Mouse (Mus musculus) midbrain, embryonic 10.5 days (tissue): ENCODE results near the gene Macf1. TPM values are rescaled to one million over a fixed set of nuclear protein-coding genes. Genes with fewer than 3 reads are reported as not detected.

ENCODE experiments used
- DNase-seq: peaks from one replicate; pipeline ENCODE4 v3.0.0-alpha.2; 2017; ENCODE audit warnings: low spot score
- H3K27ac ChIP-seq: fragments of 300-500 bp; sonication (generic); replicated peaks from 2 replicates; pipeline ENCODE4 v1.5.1; 2016; ENCODE audit warnings: mild to moderate bottlenecking
- H3K27me3 ChIP-seq: fragments of 300-500 bp; sonication (generic); 2 replicates; pipeline ENCODE4 v1.6.1; 2016; ENCODE audit warnings: low read depth, mild to moderate bottlenecking; ENCODE audit not compliant: poor library complexity, severe bottlenecking
- H3K36me3 ChIP-seq: fragments of 300-500 bp; sonication (generic); 2 replicates; pipeline ENCODE4 v1.6.1; 2016; ENCODE audit warnings: mild to moderate bottlenecking, moderate library complexity
- H3K4me1 ChIP-seq: fragments of 300-500 bp; sonication (generic); 2 replicates; pipeline ENCODE4 v1.6.1; 2016
- H3K4me3 ChIP-seq: fragments of 300-500 bp; sonication (generic); 2 replicates; pipeline ENCODE4 v1.5.1; 2016; ENCODE audit warnings: mild to moderate bottlenecking, moderate library complexity
- H3K9me3 ChIP-seq: fragments of 300-500 bp; sonication (generic); replicated peaks from 2 replicates; pipeline ENCODE4 v1.6.1; 2016; ENCODE audit warnings: mild to moderate bottlenecking
- WGBS: fragments of 180-500 bp; shearing (Covaris S2); methylation state at CpG from one replicate; pipeline ENCODE4 v1.1.7; 2016; 5-methylcytosine and 5-hydroxymethylcytosine counted together
- polyA plus RNA-seq: library from polyadenylated mRNA; unstranded; fragments of >200 nt; fragmentation: Nextera tagmentation; extraction: Ambion mirVana; gene quantifications from 2 replicates; pipeline ENCODE4 v1.2.1, GENCODE M21; 2016

Macf1 gene
- polyA plus RNA-seq, 1 experiment from 2014 or later = 39.2 TPM

- 0% methylated on average over 67 of the region's 69 CpGs for WGBS
- H3K36me3 ChIP-seq = peaks cover 29% of the 10 kb centered on the region
- peak overlapping the region; percentile 97 for H3K27ac ChIP-seq
- H3K9me3 ChIP-seq = no peaks in the 10 kb centered on the region
- peaks cover 52% of the 10 kb centered on the region for H3K4me1 ChIP-seq
- no peaks in the 10 kb centered on the region for H3K27me3 ChIP-seq
- DNase-seq = peak; percentile 96
- peak overlapping the region; percentile 66 for H3K4me3 ChIP-seq
These were observed 272.2 kb downstream of the Macf1 start for GRCm38 (mm10) chr4:123411732-123412527.

- Histone ChIP-seq H3K4me1 (peaks cover 60% of the 10 kb centered on the region), H3K27ac (peak overlapping the region; percentile 97), H3K4me3 (peak overlapping the region; percentile 66), H3K27me3 (no peaks in the 10 kb centered on the region), H3K36me3 (peaks cover 29% of the 10 kb centered on the region), H3K9me3 (no peaks in the 10 kb centered on the region)
- DNase-seq = no peak
- WGBS = 3% methylated on average over 36 of the region's 36 CpGs
These were observed 273.0 kb downstream of the Macf1 start for GRCm38 (mm10) chr4:123411006-123411731.

GRCm38 (mm10) chr4:123409752-123410151 is 274.4 kb downstream of the Macf1 start:
- H3K27ac ChIP-seq = no peak overlapping the region
- H3K27me3 ChIP-seq = no peaks in the 10 kb centered on the region
- WGBS = 84% methylated on average over 1 of the region's 1 CpGs
- no peaks in the 10 kb centered on the region for H3K9me3 ChIP-seq
- no peak for DNase-seq
- H3K4me1 ChIP-seq = peaks cover 74% of the 10 kb centered on the region
- peaks cover 34% of the 10 kb centered on the region for H3K36me3 ChIP-seq
- H3K4me3 ChIP-seq = no peak overlapping the region

- WGBS = 90% methylated on average over 3 of the region's 3 CpGs
- H3K27me3 ChIP-seq = no peaks in the 10 kb centered on the region
- peaks cover 38% of the 10 kb centered on the region for H3K36me3 ChIP-seq
- no peak overlapping the region for H3K27ac ChIP-seq
- peaks cover 80% of the 10 kb centered on the region for H3K4me1 ChIP-seq
- no peak for DNase-seq
- no peak overlapping the region for H3K4me3 ChIP-seq
- no peaks in the 10 kb centered on the region for H3K9me3 ChIP-seq
These were observed 275.0 kb downstream of the Macf1 start for GRCm38 (mm10) chr4:123409034-123409692.

- Histone ChIP-seq H3K27me3 (no peaks in the 10 kb centered on the region), H3K9me3 (no peaks in the 10 kb centered on the region), H3K36me3 (peaks cover 42% of the 10 kb centered on the region), H3K4me1 (peaks cover 83% of the 10 kb centered on the region), H3K27ac (no peak overlapping the region), H3K4me3 (peak overlapping the region; percentile 9; the same call in 1 of the 2 replicates)
- 83% methylated on average over 6 of the region's 6 CpGs for WGBS
- DNase-seq = no peak
These were observed 276.4 kb downstream of the Macf1 start for GRCm38 (mm10) chr4:123407792-123408191.

- H3K4me3 ChIP-seq = no peak overlapping the region
- DNase-seq = no peak
- H3K27me3 ChIP-seq = no peaks in the 10 kb centered on the region
- WGBS = 91% methylated on average over 1 of the region's 1 CpGs
- no peaks in the 10 kb centered on the region for H3K9me3 ChIP-seq
- H3K4me1 ChIP-seq = peaks cover 53% of the 10 kb centered on the region
- peaks cover 63% of the 10 kb centered on the region for H3K36me3 ChIP-seq
- no peak overlapping the region for H3K27ac ChIP-seq
These were observed 280.1 kb downstream of the Macf1 start for GRCm38 (mm10) chr4:123404056-123404455.

- Histone ChIP-seq H3K4me3 (no peak overlapping the region), H3K4me1 (peaks cover 35% of the 10 kb centered on the region), H3K9me3 (no peaks in the 10 kb centered on the region), H3K27me3 (no peaks in the 10 kb centered on the region), H3K27ac (no peak overlapping the region), H3K36me3 (peaks cover 64% of the 10 kb centered on the region)
- 80% methylated on average over 1 of the region's 1 CpGs for WGBS
- DNase-seq = no peak
These were observed 281.9 kb downstream of the Macf1 start for GRCm38 (mm10) chr4:123402244-123402643.

GRCm38 (mm10) chr4:123401265-123401664 is 282.9 kb downstream of the Macf1 start:
- H3K4me1 ChIP-seq = peaks cover 25% of the 10 kb centered on the region
- DNase-seq = no peak
- no peaks in the 10 kb centered on the region for H3K27me3 ChIP-seq
- peaks cover 73% of the 10 kb centered on the region for H3K36me3 ChIP-seq
- 88% methylated on average over 3 of the region's 3 CpGs for WGBS
- H3K4me3 ChIP-seq = no peak overlapping the region
- no peaks in the 10 kb centered on the region for H3K9me3 ChIP-seq
- no peak overlapping the region for H3K27ac ChIP-seq

GRCm38 (mm10) chr4:123397643-123398434 is 286.3 kb downstream of the Macf1 start:
- H3K27ac ChIP-seq = no peak overlapping the region
- no peaks in the 10 kb centered on the region for H3K27me3 ChIP-seq
- no peak overlapping the region for H3K4me3 ChIP-seq
- DNase-seq = no peak
- WGBS = 95% methylated on average over 5 of the region's 5 CpGs
- no peaks in the 10 kb centered on the region for H3K9me3 ChIP-seq
- H3K4me1 ChIP-seq = no peaks in the 10 kb centered on the region; the same call in 1 of the 2 replicates
- peaks cover 93% of the 10 kb centered on the region for H3K36me3 ChIP-seq

GRCm38 (mm10) chr4:123397049-123397448 is 287.1 kb downstream of the Macf1 start:
- H3K36me3 ChIP-seq = peaks cover 97% of the 10 kb centered on the region
- H3K27me3 ChIP-seq = no peaks in the 10 kb centered on the region
- no peaks in the 10 kb centered on the region for H3K9me3 ChIP-seq
- no peak for DNase-seq
- H3K4me3 ChIP-seq = no peak overlapping the region
- no peak overlapping the region for H3K27ac ChIP-seq
- no peaks in the 10 kb centered on the region for H3K4me1 ChIP-seq
- 96% methylated on average over 8 of the region's 8 CpGs for WGBS

GRCm38 (mm10) chr4:123395435-123396000 is 288.6 kb downstream of the Macf1 start:
- Histone ChIP-seq H3K4me1 (no peaks in the 10 kb centered on the region), H3K9me3 (no peaks in the 10 kb centered on the region), H3K4me3 (no peak overlapping the region), H3K27ac (no peak overlapping the region), H3K27me3 (no peaks in the 10 kb centered on the region), H3K36me3 (peaks cover 97% of the 10 kb centered on the region)
- no peak for DNase-seq
- WGBS = 93% methylated on average over 2 of the region's 2 CpGs

GRCm38 (mm10) chr4:123394878-123395277 is 289.3 kb downstream of the Macf1 start:
- H3K9me3 ChIP-seq = no peaks in the 10 kb centered on the region
- peaks cover 98% of the 10 kb centered on the region for H3K36me3 ChIP-seq
- no peak overlapping the region for H3K4me3 ChIP-seq
- no peaks in the 10 kb centered on the region for H3K4me1 ChIP-seq
- H3K27me3 ChIP-seq = no peaks in the 10 kb centered on the region
- 92% methylated on average over 5 of the region's 5 CpGs for WGBS
- H3K27ac ChIP-seq = no peak overlapping the region
- DNase-seq = no peak
